Mouse (Mus musculus) frontal cortex, postnatal 14 days (tissue): ENCODE measurements at regions not wholly inside any gene's neighbourhood (a gene's known extent, or its start where the extent isn't known, plus 50 kb on each side); places are given as distances from the start of the nearest gene placed in this dataset.
A peak's percentile ranks its signal among the peaks of the same experiment; 100 is the strongest.

ENCODE experiments used
- DNase-seq, 2 experiments: peaks; one replicate each; pipeline ENCODE4 v3.0.0; 2022; ENCODE audit warnings: low spot score in 2 of 2

- DNase-seq = no peak
Observed at GRCm38 (mm10) chr13:83872887-83873286, 349.2 kb upstream of the Tmem161b start.

GRCm38 (mm10) chr13:83879561-83879960, 342.5 kb upstream of the Tmem161b start:
- no peak for DNase-seq

GRCm38 (mm10) chr13:83880305-83880704, 341.8 kb upstream of the Tmem161b start:
- no peak for DNase-seq

GRCm38 (mm10) chr13:83880772-83881171, 341.3 kb upstream of the Tmem161b start:
- no peak for DNase-seq

- DNase-seq = no peak
Observed at GRCm38 (mm10) chr13:83882839-83883238, 339.3 kb upstream of the Tmem161b start.

- DNase-seq = no peak
Observed at GRCm38 (mm10) chr13:83883821-83884220, 338.3 kb upstream of the Tmem161b start.

GRCm38 (mm10) chr13:83884226-83884625, 337.9 kb upstream of the Tmem161b start:
- DNase-seq = no peak

GRCm38 (mm10) chr13:83884766-83885543, 337.1 kb upstream of the Tmem161b start:
- DNase-seq = no peak

- no peak for DNase-seq
Observed at GRCm38 (mm10) chr13:83885729-83886128, 336.4 kb upstream of the Tmem161b start.

GRCm38 (mm10) chr13:83914697-83915096, 307.4 kb upstream of the Tmem161b start:
- DNase-seq = no peak

- DNase-seq = no peak
Observed at GRCm38 (mm10) chr13:83932761-83933160, 289.3 kb upstream of the Tmem161b start.

GRCm38 (mm10) chr13:83946495-83946894, 275.6 kb upstream of the Tmem161b start:
- DNase-seq = no peak

GRCm38 (mm10) chr13:83951163-83951562, 270.9 kb upstream of the Tmem161b start:
- DNase-seq = no peak

- no peak for DNase-seq
Observed at GRCm38 (mm10) chr13:83951808-83952207, 270.3 kb upstream of the Tmem161b start.

- DNase-seq = no peak
Observed at GRCm38 (mm10) chr13:83952353-83952752, 269.7 kb upstream of the Tmem161b start.

- no peak for DNase-seq
Observed at GRCm38 (mm10) chr13:83952862-83953261, 269.2 kb upstream of the Tmem161b start.

GRCm38 (mm10) chr13:83955701-83956100, 266.4 kb upstream of the Tmem161b start:
- DNase-seq = no peak

GRCm38 (mm10) chr13:83978541-83978940, 243.6 kb upstream of the Tmem161b start:
- DNase-seq = no peak

GRCm38 (mm10) chr13:83979535-83979934, 242.6 kb upstream of the Tmem161b start:
- no peak for DNase-seq

GRCm38 (mm10) chr13:83984651-83985331, 237.3 kb upstream of the Tmem161b start:
- DNase-seq = peak; percentile 15 to 31

- DNase-seq = peak; percentile 54 to 71
Observed at GRCm38 (mm10) chr13:83987746-83988423, 234.2 kb upstream of the Tmem161b start.

GRCm38 (mm10) chr13:83988517-83988916, 233.6 kb upstream of the Tmem161b start:
- no peak for DNase-seq
